Mouse (Mus musculus): ENCODE measurements at regions not wholly inside any gene's neighbourhood (a gene's known extent, or its start where the extent isn't known, plus 50 kb on each side); places are given as distances from the start of the nearest gene placed in this dataset.

GRCm38 (mm10) chr17:80891656-80892055, 52.8 kb upstream of the Tmem178 start:
- no peaks in the 10 kb centered on the region for H3K36me3 ChIP-seq (ENCODE audit: insufficient read depth, low read length)
- no peak overlapping the region for H3K4me2 ChIP-seq (ENCODE audit: low read length)
- H3K9ac ChIP-seq (ENCODE audit: low read depth, low read length), result no peak overlapping the region
- no peak overlapping the region for H3K4me3 ChIP-seq (replicated peaks; ENCODE audit: low read depth, low read length)
- no peaks in the 10 kb centered on the region for H3K9me3 ChIP-seq (replicated peaks; ENCODE audit: low read length)
- no peak for TF ChIP-seq CTCF (IDR thresholded peaks at IDR 0.05; ENCODE audit: low read depth)
- 45% methylated on average over 5 of the region's 5 CpGs for WGBS
- H3K27ac ChIP-seq, result no peak overlapping the region
- ATAC-seq (replicated peaks; ENCODE audit: low FRiP score, low read depth) (no peak), DNase-seq (ENCODE audit: low spot score) (no peak)
- H3K4me1 ChIP-seq (replicated peaks; ENCODE audit: insufficient read depth, low read length), result no peaks in the 10 kb centered on the region
- H3K27me3 ChIP-seq (ENCODE audit: insufficient read depth, low read length), result no peaks in the 10 kb centered on the region

GRCm38 (mm10) chr17:80889095-80889494, 55.3 kb upstream of the Tmem178 start:
- Histone ChIP-seq H3K27ac (no peak overlapping the region), H3K4me2 (ENCODE audit: low read length) (no peak overlapping the region), H3K4me1 (replicated peaks; ENCODE audit: insufficient read depth, low read length) (peaks cover 5% of the 10 kb centered on the region; the same call in 1 of the 2 replicates), H3K36me3 (ENCODE audit: insufficient read depth, low read length) (no peaks in the 10 kb centered on the region), H3K9me3 (replicated peaks; ENCODE audit: low read length) (no peaks in the 10 kb centered on the region), H3K4me3 (replicated peaks; ENCODE audit: low read depth, low read length) (no peak overlapping the region), H3K9ac (ENCODE audit: low read depth, low read length) (no peak overlapping the region), H3K27me3 (ENCODE audit: insufficient read depth, low read length) (no peaks in the 10 kb centered on the region)
- ATAC-seq (replicated peaks; ENCODE audit: low FRiP score, low read depth), result no peak
- TF ChIP-seq CTCF (IDR thresholded peaks at IDR 0.05; ENCODE audit: low read depth), result no peak
- DNase-seq (ENCODE audit: low spot score), result no peak
- WGBS, result 97% methylated on average over 4 of the region's 4 CpGs

DNA sequence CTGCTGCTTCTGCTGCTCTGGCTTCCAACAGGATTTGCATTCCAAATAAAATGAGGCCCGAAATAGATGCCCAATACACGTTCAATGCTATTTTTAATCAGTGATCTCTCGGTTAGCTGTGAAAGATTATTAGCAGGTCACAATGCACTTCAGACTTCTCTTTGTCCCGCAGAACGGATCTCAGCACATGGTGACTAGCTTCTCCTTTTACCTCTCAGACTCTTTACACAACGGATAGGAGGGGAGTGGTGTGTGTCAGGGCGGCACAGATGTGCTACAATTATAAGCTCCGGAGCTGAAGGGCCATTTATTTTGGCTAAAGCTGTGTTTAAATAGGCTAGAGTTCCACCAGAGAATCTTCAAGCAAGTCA, 56.7 kb upstream of the Tmem178 start:
- H3K4me1 ChIP-seq (replicated peaks; ENCODE audit: insufficient read depth, low read length), result peaks cover 5% of the 10 kb centered on the region; the same call in 1 of the 2 replicates
- H3K9ac ChIP-seq (ENCODE audit: low read depth, low read length), result no peak overlapping the region
- no peaks in the 10 kb centered on the region for H3K36me3 ChIP-seq (ENCODE audit: insufficient read depth, low read length)
- peak; percentile 37 for DNase-seq (ENCODE audit: low spot score)
- H3K27me3 ChIP-seq (ENCODE audit: insufficient read depth, low read length), result no peaks in the 10 kb centered on the region
- no peak for ATAC-seq (replicated peaks; ENCODE audit: low FRiP score, low read depth)
- H3K9me3 ChIP-seq (replicated peaks; ENCODE audit: low read length), result no peaks in the 10 kb centered on the region
- 10% methylated on average over 8 of the region's 8 CpGs for WGBS
- H3K4me3 ChIP-seq (replicated peaks; ENCODE audit: low read depth, low read length), result no peak overlapping the region
- H3K27ac ChIP-seq, result no peak overlapping the region
- 0 out of 2 replicates have a peak overlapping the region, but pooled peaks have one; percentile 21 for H3K4me2 ChIP-seq (ENCODE audit: low read length)
- TF ChIP-seq CTCF (IDR thresholded peaks at IDR 0.05; ENCODE audit: low read depth), result no peak

DNA sequence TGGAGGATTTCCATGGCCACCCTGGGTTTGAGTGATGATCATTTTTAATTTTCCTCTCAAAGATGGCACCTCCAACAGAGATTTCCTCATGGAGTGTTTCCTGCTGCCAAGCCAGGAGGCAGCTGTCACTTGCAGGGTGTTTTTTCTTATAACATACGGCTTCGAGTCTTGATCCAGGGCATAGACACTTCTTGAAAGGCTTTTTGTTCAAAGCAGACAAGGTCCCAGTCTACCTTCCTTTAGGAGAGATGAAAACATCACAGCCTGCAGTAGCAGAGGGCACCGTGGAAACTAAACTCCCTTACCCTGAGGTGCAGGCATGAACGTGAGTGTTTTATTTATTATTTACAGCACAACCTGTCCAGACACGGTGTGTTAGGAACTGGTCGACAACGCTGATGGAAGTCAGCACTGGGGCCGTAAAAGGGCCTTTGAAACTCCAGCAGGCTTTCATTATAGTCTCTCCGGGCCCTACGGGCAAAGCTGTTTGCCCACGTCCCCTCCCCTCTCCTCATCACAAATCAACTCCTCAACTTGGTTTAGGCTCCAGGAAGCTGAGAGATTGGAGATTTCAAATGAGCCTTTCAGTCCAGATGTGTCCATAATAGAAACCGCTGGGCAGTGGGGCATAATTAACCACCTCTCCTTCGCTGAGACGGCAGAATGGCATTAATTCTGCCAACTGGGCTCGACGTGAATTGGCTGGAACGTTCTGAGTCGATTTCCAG, 57.2 kb upstream of the Tmem178 start:
- H3K27me3 ChIP-seq (ENCODE audit: insufficient read depth, low read length), result no peaks in the 10 kb centered on the region
- H3K9me3 ChIP-seq (replicated peaks; ENCODE audit: low read length), result no peaks in the 10 kb centered on the region
- peak; percentile 54 for DNase-seq (ENCODE audit: low spot score)
- H3K36me3 ChIP-seq (ENCODE audit: insufficient read depth, low read length), result no peaks in the 10 kb centered on the region
- no peak overlapping the region for H3K9ac ChIP-seq (ENCODE audit: low read depth, low read length)
- no peak overlapping the region for H3K27ac ChIP-seq
- no peak overlapping the region for H3K4me3 ChIP-seq (replicated peaks; ENCODE audit: low read depth, low read length)
- TF ChIP-seq CTCF (IDR thresholded peaks at IDR 0.05; ENCODE audit: low read depth), result no peak
- ATAC-seq (replicated peaks; ENCODE audit: low FRiP score, low read depth), result no peak
- 19% methylated on average over 18 of the region's 18 CpGs for WGBS
- H3K4me2 ChIP-seq (ENCODE audit: low read length), result 0 out of 2 replicates have a peak overlapping the region, but pooled peaks have one; percentile 21
- H3K4me1 ChIP-seq (replicated peaks; ENCODE audit: insufficient read depth, low read length), result peaks cover 5% of the 10 kb centered on the region; the same call in 1 of the 2 replicates

DNA sequence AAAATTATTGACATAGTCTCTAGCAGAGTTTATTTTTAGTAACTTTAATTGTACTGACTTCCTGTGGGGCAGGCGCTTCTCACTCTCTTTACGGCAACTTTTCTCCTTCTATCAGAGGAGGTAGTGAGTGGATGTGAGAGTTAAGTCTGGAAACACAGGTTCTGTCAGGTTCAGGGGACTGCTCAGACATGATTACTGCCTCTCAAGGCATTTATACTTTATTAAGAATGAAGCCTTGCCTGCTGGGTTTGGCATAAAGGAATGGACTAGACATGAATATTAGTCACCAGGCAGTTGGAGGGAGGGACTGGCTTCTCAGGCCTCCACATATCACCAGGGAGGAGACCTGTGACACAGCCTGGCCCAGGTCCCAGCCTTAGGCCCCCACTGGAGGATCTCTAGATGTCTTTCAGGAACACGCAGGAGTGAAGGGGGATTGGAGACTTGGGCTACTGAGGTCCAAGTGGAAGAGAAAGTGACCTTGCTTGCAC, 58.2 kb upstream of the Tmem178 start:
- no peak for DNase-seq (ENCODE audit: low spot score)
- TF ChIP-seq CTCF (IDR thresholded peaks at IDR 0.05; ENCODE audit: low read depth), result no peak

GRCm38 (mm10) chr17:80885706-80886105, 58.7 kb upstream of the Tmem178 start:
- no peaks in the 10 kb centered on the region for H3K9me3 ChIP-seq (replicated peaks; ENCODE audit: low read length)
- H3K4me2 ChIP-seq (ENCODE audit: low read length), result no peak overlapping the region
- no peaks in the 10 kb centered on the region for H3K27me3 ChIP-seq (ENCODE audit: insufficient read depth, low read length)
- no peaks in the 10 kb centered on the region for H3K36me3 ChIP-seq (ENCODE audit: insufficient read depth, low read length)
- 80% methylated on average over 9 of the region's 9 CpGs for WGBS
- no peak for TF ChIP-seq CTCF (IDR thresholded peaks at IDR 0.05; ENCODE audit: low read depth)
- H3K9ac ChIP-seq (ENCODE audit: low read depth, low read length), result no peak overlapping the region
- no peak for ATAC-seq (replicated peaks; ENCODE audit: low FRiP score, low read depth)
- no peak overlapping the region for H3K4me3 ChIP-seq (replicated peaks; ENCODE audit: low read depth, low read length)
- no peak for DNase-seq (ENCODE audit: low spot score)
- H3K4me1 ChIP-seq (replicated peaks; ENCODE audit: insufficient read depth, low read length), result peaks cover 5% of the 10 kb centered on the region; the same call in 1 of the 2 replicates
- no peak overlapping the region for H3K27ac ChIP-seq

More for the DNA sequence above, 58.2 kb upstream of the Tmem178 start:
- Histone ChIP-seq H3K4me2 (ENCODE audit: low read length) (no peak overlapping the region), H3K9me3 (replicated peaks; ENCODE audit: low read length) (no peaks in the 10 kb centered on the region), H3K27me3 (ENCODE audit: insufficient read depth, low read length) (no peaks in the 10 kb centered on the region), H3K36me3 (ENCODE audit: insufficient read depth, low read length) (no peaks in the 10 kb centered on the region), H3K4me1 (replicated peaks; ENCODE audit: insufficient read depth, low read length) (peaks cover 5% of the 10 kb centered on the region; the same call in 1 of the 2 replicates), H3K27ac (peak overlapping the region; percentile 58), H3K9ac (ENCODE audit: low read depth, low read length) (no peak overlapping the region), H3K4me3 (replicated peaks; ENCODE audit: low read depth, low read length) (no peak overlapping the region)
- WGBS, result 46% methylated on average over 3 of the region's 3 CpGs
- no peak for ATAC-seq (replicated peaks; ENCODE audit: low FRiP score, low read depth)

All from kidney, postnatal 0 days (tissue).